In the genomic region with DNA sequence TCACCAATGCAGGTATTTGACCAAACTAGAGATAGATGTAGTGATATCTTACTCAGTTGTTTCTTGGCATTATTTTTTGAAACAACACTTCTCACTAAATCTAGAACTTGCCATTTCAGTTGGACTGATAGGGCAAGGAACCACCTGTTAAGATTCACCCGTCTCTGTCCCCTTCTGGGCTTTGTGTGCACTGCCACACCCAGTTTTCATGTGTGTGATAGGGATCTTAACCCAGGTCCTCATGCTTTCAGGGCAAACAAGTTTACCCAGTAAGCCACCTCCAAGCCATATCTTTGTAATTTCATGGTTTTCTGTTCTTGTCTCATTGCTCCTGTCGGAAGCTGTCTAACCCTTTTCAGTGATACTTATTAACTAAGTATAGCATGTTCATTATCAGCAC, we compare ENCODE assay signal across 20 mouse cellular contexts. TPM values are rescaled to one million over a fixed set of nuclear protein-coding genes. Genes with fewer than 3 reads are reported as not detected.
DNase-seq lines count a peak whose midpoint lies in the region; TF ChIP-seq lines count a peak whose summit lies in the region.
"Had no signal": no experiment of that assay in that cellular context is flagged by ENCODE, and none has a peak within 500 bp of the region (broad histone marks: within the 10 kb centered on the region; RNA-seq: fewer than 3 reads in every experiment).

No protein-coding gene starts in this region.

- intact Hi-C loops in heart, postnatal 14 days (cut with DNase I): no loop called here

- no peaks in the 10 kb centered on the region for H3K27me3 ChIP-seq in MEL (ENCODE audit: control insufficient read depth in 1 of 2, insufficient read depth in 2 of 2, low read length in 2 of 2)
- H3K27me3 ChIP-seq: embryonic facial prominence, embryonic 12.5 days; forebrain, embryonic 13.5 days; forebrain, embryonic 15.5 days had no signal

- H3K4me3 ChIP-seq in MEL (ENCODE audit: control insufficient read depth in 1 of 2, insufficient read depth in 1 of 2, low read depth in 2 of 2, low read length in 2 of 2): no peak overlapping the region
- H3K4me3 ChIP-seq: embryonic facial prominence, embryonic 10.5 days; embryonic facial prominence, embryonic 12.5 days; forebrain, embryonic 13.5 days; forebrain, embryonic 15.5 days had no signal

- no peak overlapping the region for H3K27ac ChIP-seq in MEL (ENCODE audit: control insufficient read depth, low read depth, low read length)
- H3K27ac ChIP-seq: embryonic facial prominence, embryonic 10.5 days; embryonic facial prominence, embryonic 12.5 days; forebrain, embryonic 13.5 days; forebrain, embryonic 15.5 days had no signal

- no peak for TF ChIP-seq CTCF in MEL (IDR thresholded peaks at IDR 0.05 in 2 of 3, conservative IDR thresholded peaks at IDR 0.05 in 1 of 3; ENCODE audit: control insufficient read depth in 1 of 3, insufficient read depth in 1 of 3, low read depth in 2 of 3, low read length in 3 of 3, poor library complexity in 1 of 3, severe bottlenecking in 1 of 3)

- no peak for TF ChIP-seq POLR2A in MEL (IDR thresholded peaks at IDR 0.05; ENCODE audit: control insufficient read depth in 1 of 2, insufficient read depth in 1 of 2, low read depth in 1 of 2, low read length in 2 of 2, poor library complexity in 1 of 2)

- no peak overlapping the region for H3K9ac ChIP-seq in MEL (ENCODE audit: control insufficient read depth, low read depth, low read length, poor library complexity, severe bottlenecking)
- H3K9ac ChIP-seq: embryonic facial prominence, embryonic 12.5 days; forebrain, embryonic 13.5 days; forebrain, embryonic 15.5 days; forebrain, postnatal 0 days had no signal

- no peaks in the 10 kb centered on the region for H3K9me3 ChIP-seq in MEL (replicated peaks; ENCODE audit: insufficient read depth, low read length)
- H3K9me3 ChIP-seq: embryonic facial prominence, embryonic 10.5 days; embryonic facial prominence, embryonic 12.5 days; forebrain, embryonic 13.5 days; forebrain, embryonic 15.5 days had no signal

- H3K79me2 ChIP-seq in MEL (ENCODE audit: control insufficient read depth, insufficient read depth, low read length, poor library complexity): peaks cover 1% of the 10 kb centered on the region; the same call in 1 of the 2 replicates

- DNase-seq in heart, adult 11 months: peak; percentile 48
- DNase-seq in heart, postnatal 14 days: no peak
- DNase-seq in CD4-positive helper T cell, adult 2 months (ENCODE audit: low read depth, low spot score): peak; percentile 19
- peak; percentile 62 for DNase-seq in MEL (ENCODE audit: low read depth, low spot score)
- no peak for DNase-seq in thymus, postnatal 0 days (ENCODE audit: low spot score)
- no peak for DNase-seq in cerebellum, adult 18-20 months
- DNase-seq: adrenal gland, adult 2 months; adrenal gland, postnatal 10 days; adrenal gland, postnatal 25 days; B cell, adult 2 months; cerebellum, adult 11 months; cerebellum, adult 2 months; cerebellum, adult 9-10 months; cerebellum, postnatal 10 days; cerebellum, postnatal 25 days; forebrain, postnatal 0 days had no signal

- TF ChIP-seq EP300 in MEL (IDR thresholded peaks at IDR 0.05; ENCODE audit: low read depth in 1 of 2, low read length in 2 of 2): peak in 1 of 2 experiments; percentile 59; a peak in 2 of 4 replicates

- peaks cover 2 to 25% of the 10 kb centered on the region in 2 experiments; a peak in 3 of 4 replicates for H3K36me3 ChIP-seq in MEL (ENCODE audit: control insufficient read depth in 1 of 2, insufficient read depth in 2 of 2, low read length in 2 of 2)
- H3K36me3 ChIP-seq: embryonic facial prominence, embryonic 10.5 days; embryonic facial prominence, embryonic 12.5 days; forebrain, embryonic 15.5 days had no signal

- no peak for TF ChIP-seq RAD21 in MEL (IDR thresholded peaks at IDR 0.05; ENCODE audit: low read depth, low read length)

- H3K4me1 ChIP-seq in MEL (ENCODE audit: control insufficient read depth in 1 of 2, insufficient read depth in 2 of 2, low read length in 2 of 2): peaks cover 13 to 24% of the 10 kb centered on the region in 2 experiments

TF ChIP-seq in MEL, 35 proteins besides CTCF, POLR2A, EP300 and RAD21:
- peak; percentile 73 for TF ChIP-seq RCOR1 (IDR thresholded peaks at IDR 0.05; ENCODE audit: low read depth, low read length)
- peak; percentile 35 for TF ChIP-seq SIN3A (IDR thresholded peaks at IDR 0.05; ENCODE audit: low read length)
- peak; percentile 44; the same call in 1 of the 2 replicates for TF ChIP-seq ETS1 (IDR thresholded peaks at IDR 0.05; ENCODE audit: low read depth, low read length)
- no peak for TF ChIP-seq ELF1 (IDR thresholded peaks at IDR 0.05; ENCODE audit: low read depth, low read length)
- no peak for TF ChIP-seq SMC3 (IDR thresholded peaks at IDR 0.05; ENCODE audit: low read depth, low read length)
- TF ChIP-seq GATA1 (IDR thresholded peaks at IDR 0.05; ENCODE audit: low read depth, low read length): peak; percentile 55
- peak; percentile 53; the same call in 1 of the 2 replicates for TF ChIP-seq TCF12 (IDR thresholded peaks at IDR 0.05; ENCODE audit: low read depth, low read length)
- TF ChIP-seq NELFE (IDR thresholded peaks at IDR 0.05; ENCODE audit: low read depth, low read length): no peak
- TF ChIP-seq TAL1 (IDR thresholded peaks at IDR 0.05; ENCODE audit: low read length): no peak
- no peak for TF ChIP-seq MAX (IDR thresholded peaks at IDR 0.05; ENCODE audit: low read length)
- TF ChIP-seq MAZ (IDR thresholded peaks at IDR 0.05; ENCODE audit: low read depth, low read length): no peak
- TF ChIP-seq E2F4 (IDR thresholded peaks at IDR 0.05; ENCODE audit: borderline replicate concordance, low read depth, low read length): no peak
- TF ChIP-seq MYB (IDR thresholded peaks at IDR 0.05; ENCODE audit: low read depth, low read length): peak; percentile 14; the same call in 1 of the 2 replicates

RNA-seq across cellular contexts. Expression of a gene that starts 4.5 kb away (rescaled TPM):
- total RNA-seq in heart, postnatal 14 days (2021): 10 to 100 TPM in 1 of 2 experiments, 1 to 10 TPM in 1; 9.4 to 10.1 TPM
- 8.4 and 11.0 TPM in 2 replicates for total RNA-seq in MEL (2012; rRNA removed)
- 10 to 100 TPM; 15.0 to 79.8 TPM for polyA plus RNA-seq in MEL (2012; ENCODE audit: insufficient read depth in 1 of 2, insufficient read length in 2 of 2, low read depth in 1 of 2, low replicate concordance in 2 of 2, missing spikeins in 1 of 2)
- 12.7 and 13.4 TPM in 2 replicates for polyA plus RNA-seq in thymus, postnatal 0 days (2015; fragmentation: Nextera tagmentation; extraction: Ambion mirVana)

RNA-seq across cellular contexts. Expression of a gene that starts 5.6 kb away (rescaled TPM):
- 1 to 10 TPM; 6.7 to 6.8 TPM for total RNA-seq in heart, postnatal 14 days (2021)
- total RNA-seq in MEL (2012; rRNA removed): 1.7 TPM in 2 replicates
- 1 to 10 TPM in 1 of 2 experiments, not detected in 1; 3.1 TPM for polyA plus RNA-seq in MEL (2012; ENCODE audit: insufficient read depth in 1 of 2, insufficient read length in 2 of 2, low read depth in 1 of 2, low replicate concordance in 2 of 2, missing spikeins in 1 of 2)
- 7.8 and 9.4 TPM in 2 replicates for polyA plus RNA-seq in thymus, postnatal 0 days (2015; fragmentation: Nextera tagmentation; extraction: Ambion mirVana)

RNA-seq across cellular contexts. Expression of a gene that starts 46.5 kb away (rescaled TPM):
- total RNA-seq in heart, postnatal 14 days (2021): 1 to 10 TPM; 7.6 to 8.6 TPM
- 0.08 and 0.20 TPM in 2 replicates for total RNA-seq in MEL (2012; rRNA removed)
- under 1 TPM in 1 of 2 experiments, not detected in 1; 0.47 TPM for polyA plus RNA-seq in MEL (2012; ENCODE audit: insufficient read depth in 1 of 2, insufficient read length in 2 of 2, low read depth in 1 of 2, low replicate concordance in 2 of 2, missing spikeins in 1 of 2)
- 6.4 and 7.8 TPM in 2 replicates for polyA plus RNA-seq in thymus, postnatal 0 days (2015; fragmentation: Nextera tagmentation; extraction: Ambion mirVana)

Comparison
In these comparisons a context has a peak if more than half of its experiments do, and no peak if none do; other contexts are left out.
1. DNase-seq: peak in heart, adult 11 months (single experiment), CD4-positive helper T cell, adult 2 months (single experiment) and MEL (single experiment); none in heart, postnatal 14 days (0 of 2), thymus, postnatal 0 days (single experiment) and cerebellum, adult 18-20 months (0 of 2).